Mouse (Mus musculus) CH12.LX (cell line): ENCODE results near the gene Milr1. TPM values are rescaled to one million over a fixed set of nuclear protein-coding genes. Genes with fewer than 3 reads are reported as not detected.

Experiments
- DNase-seq: peaks from one replicate; pipeline ENCODE4 v3.0.0-alpha.2; 2013; ENCODE audit errors: extremely low read depth
- H3K27ac ChIP-seq: 2 replicates; pipeline ENCODE4 v1.5.1; 2012; ENCODE audit warnings: low read depth, mild to moderate bottlenecking, control low read depth, moderate library complexity; ENCODE audit not compliant: insufficient read depth
- H3K27me3 ChIP-seq: replicated peaks from 2 replicates; pipeline ENCODE3; 2012; ENCODE audit warnings: inconsistent platforms
- H3K36me3 ChIP-seq, 2 experiments: replicated peaks in 1 of 2; 2 replicates each; pipeline versions ENCODE3 to v1.6.1; 2012; ENCODE audit warnings: inconsistent platforms in 1 of 2, low read length in 1 of 2, mild to moderate bottlenecking in 1 of 2, mixed read lengths in 1 of 2, moderate library complexity in 1 of 2; ENCODE audit not compliant: control insufficient read depth in 1 of 2, insufficient read depth in 1 of 2
- H3K4me1 ChIP-seq, 2 experiments: 2 replicates each; pipeline ENCODE4 v1.6.1; 2012; ENCODE audit warnings: inconsistent platforms in 1 of 2, moderate library complexity in 1 of 2; ENCODE audit not compliant: insufficient read depth in 2 of 2, control insufficient read depth in 1 of 2
- H3K4me2 ChIP-seq: 2 replicates; pipeline ENCODE4 v1.6.1; 2012; ENCODE audit warnings: low read depth, mild to moderate bottlenecking, control low read depth; ENCODE audit not compliant: poor library complexity, insufficient read depth, severe bottlenecking
- H3K4me3 ChIP-seq, 3 experiments: fragments of 150-350 bp in 1 of 3; sonication (generic) in 1 of 3; replicated peaks in 1 of 3; 2 replicates each; pipeline versions ENCODE3 to v1.5.1; 2011 to 2012; ENCODE audit warnings: low read depth in 2 of 3, low read length in 2 of 3, mild to moderate bottlenecking in 2 of 3, moderate library complexity in 2 of 3, control low read depth in 1 of 3, improper control_type of control experiment in 1 of 3, inconsistent platforms in 1 of 3, mixed read lengths in 1 of 3; ENCODE audit not compliant: poor library complexity in 1 of 3
- H3K79me2 ChIP-seq: replicated peaks from 2 replicates; pipeline ENCODE4 v1.6.1; 2012; ENCODE audit warnings: mild to moderate bottlenecking, moderate library complexity; ENCODE audit not compliant: control insufficient read depth, poor library complexity, insufficient read depth, severe bottlenecking; ENCODE audit errors: extremely low read depth
- H3K9ac ChIP-seq: 2 replicates; pipeline ENCODE4 v1.6.1; 2012; ENCODE audit warnings: low read depth, mild to moderate bottlenecking, control low read depth, moderate library complexity; ENCODE audit not compliant: insufficient read depth
- H3K9me3 ChIP-seq: replicated peaks from 2 replicates; pipeline ENCODE3; 2012; ENCODE audit warnings: low read length, inconsistent platforms, mixed read lengths
- CHD1 ChIP-seq: IDR thresholded peaks from 2 replicates; pipeline ENCODE4 v1.6.1; 2012; ENCODE audit warnings: low read depth, low read length, improper control_type of control experiment, inconsistent platforms
- CTCF ChIP-seq, 2 experiments: IDR thresholded peaks in 1 of 2; conservative IDR thresholded peaks in 1 of 2; 2 replicates each; pipeline ENCODE4 v1.5.1; 2011 to 2012; ENCODE audit warnings: low read depth in 2 of 2, low read length in 2 of 2, improper control_type of control experiment in 1 of 2, inconsistent platforms in 1 of 2, mild to moderate bottlenecking in 1 of 2, moderate library complexity in 1 of 2
- E2F4 ChIP-seq: IDR thresholded peaks from 2 replicates; pipeline ENCODE4 v1.6.1; 2011; ENCODE audit warnings: low read depth, low read length, improper control_type of control experiment; ENCODE audit not compliant: insufficient replicate concordance
- ETS1 ChIP-seq: conservative IDR thresholded peaks from 2 replicates; pipeline ENCODE4 v1.6.1; 2012; ENCODE audit warnings: low read depth, mild to moderate bottlenecking, inconsistent platforms, low read length, improper control_type of control experiment, moderate library complexity
- IRF4 ChIP-seq: IDR thresholded peaks from 2 replicates; pipeline ENCODE4 v1.6.1; 2014; ENCODE audit warnings: low read depth, mild to moderate bottlenecking, inconsistent platforms, low read length, improper control_type of control experiment
- JUN ChIP-seq: IDR thresholded peaks from 2 replicates; pipeline ENCODE4 v1.6.1; 2011; ENCODE audit warnings: low read depth, mild to moderate bottlenecking, low read length, improper control_type of control experiment, moderate library complexity; ENCODE audit not compliant: insufficient read depth
- JUND ChIP-seq: conservative IDR thresholded peaks from 2 replicates; pipeline ENCODE4 v1.6.1; 2011; ENCODE audit warnings: low read depth, low read length, improper control_type of control experiment
- KAT2A ChIP-seq: IDR thresholded peaks from 2 replicates; pipeline ENCODE4 v1.6.1; 2012; ENCODE audit warnings: low read length, improper control_type of control experiment, inconsistent platforms; ENCODE audit not compliant: insufficient replicate concordance
- MAFK ChIP-seq: IDR thresholded peaks from 2 replicates; pipeline ENCODE4 v1.6.1; 2011; ENCODE audit warnings: low read length, improper control_type of control experiment; ENCODE audit not compliant: insufficient replicate concordance
- MXI1 ChIP-seq: IDR thresholded peaks from 2 replicates; pipeline ENCODE4 v1.6.1; 2011; ENCODE audit warnings: mild to moderate bottlenecking, low read depth, low read length, improper control_type of control experiment
- PAX5 ChIP-seq: IDR thresholded peaks from 2 replicates; pipeline ENCODE4 v1.6.1; 2012; ENCODE audit warnings: low read length, inconsistent platforms, mixed read lengths
- SMC3 ChIP-seq: IDR thresholded peaks from 2 replicates; pipeline ENCODE4 v1.6.1; 2011; ENCODE audit warnings: low read depth, low read length, improper control_type of control experiment
- TBP ChIP-seq: conservative IDR thresholded peaks from 2 replicates; pipeline ENCODE4 v1.6.1; 2011; ENCODE audit warnings: low read depth, low read length, improper control_type of control experiment
- ZMIZ1 ChIP-seq: IDR thresholded peaks from 2 replicates; pipeline ENCODE4 v1.6.1; 2012; ENCODE audit warnings: low read depth, mild to moderate bottlenecking, inconsistent platforms, low read length, improper control_type of control experiment
- dilution Hi-C: fragments of 300-500 bp; cut with MboI; formaldehyde crosslinking; loops from 2 replicates; pipeline ENCODE4 v1.14.3; 2020; ENCODE audit warnings: low sequenced_read_pairs; ENCODE audit not compliant: extremely low pct_unique_long_range_greater_than_20kb, extremely low pct_ligation_motif_present
- in situ Hi-C: fragments of 300-500 bp; cut with MboI; formaldehyde crosslinking; loops from 3 replicates; pipeline ENCODE4 v1.14.3; 2019; ENCODE audit warnings: low sequenced_read_pairs, low pct_ligation_motif_present, low pct_unique_long_range_greater_than_20kb, mixed read lengths
- polyA plus RNA-seq: library from polyadenylated mRNA; unstranded; fragments of >175 nt; gene quantifications from 2 replicates; pipeline ENCODE4 v1.2.1, GENCODE M21; 2012; ENCODE audit warnings: low read depth; ENCODE audit not compliant: insufficient read length
- total RNA-seq, 2 experiments: library from RNA; depleted of rRNA; stranded (reverse); fragments of 300-350 nt in 1 of 2; fragments of >200 nt in 1 of 2; gene quantifications; 2 replicates each; pipeline ENCODE4 v1.2.3; 2012 to 2014

Gene Milr1
- total and polyA plus RNA-seq, 3 experiments, result 22.0 to 41.2 (median 35.4) TPM

GRCm38 (mm10) chr11:106776960-106777359 is 25.9 kb downstream of the Milr1 start:
- peaks cover 51 to 67% of the 10 kb centered on the region in 2 experiments for H3K36me3 ChIP-seq
- no peak overlapping the region for H3K27ac ChIP-seq
- H3K27me3 ChIP-seq, result no peaks in the 10 kb centered on the region
- dilution Hi-C loops (no loop called here), in situ Hi-C loops (no loop called here)
- H3K9me3 ChIP-seq, result no peaks in the 10 kb centered on the region
- no peak for DNase-seq
- no peak for TF ChIP-seq E2F4
- no peak for TF ChIP-seq MAFK
- no peak for TF ChIP-seq JUND
- TF ChIP-seq SMC3, result no peak
- no peak for TF ChIP-seq PAX5
- TF ChIP-seq IRF4, result no peak
- no peak for TF ChIP-seq TBP
- no peak for TF ChIP-seq ETS1
- no peak for TF ChIP-seq ZMIZ1
- TF ChIP-seq JUN, result no peak
- 0 out of 2 replicates have a peak overlapping the region, but pooled peaks have one; percentile 11 for H3K4me2 ChIP-seq
- H3K4me3 ChIP-seq, result no peak overlapping the region
- peaks cover 24% of the 10 kb centered on the region for H3K79me2 ChIP-seq
- H3K4me1 ChIP-seq, result peaks cover 4 to 30% of the 10 kb centered on the region in 2 experiments; a peak in 2 of 4 replicates
- no peak overlapping the region for H3K9ac ChIP-seq

DNA sequence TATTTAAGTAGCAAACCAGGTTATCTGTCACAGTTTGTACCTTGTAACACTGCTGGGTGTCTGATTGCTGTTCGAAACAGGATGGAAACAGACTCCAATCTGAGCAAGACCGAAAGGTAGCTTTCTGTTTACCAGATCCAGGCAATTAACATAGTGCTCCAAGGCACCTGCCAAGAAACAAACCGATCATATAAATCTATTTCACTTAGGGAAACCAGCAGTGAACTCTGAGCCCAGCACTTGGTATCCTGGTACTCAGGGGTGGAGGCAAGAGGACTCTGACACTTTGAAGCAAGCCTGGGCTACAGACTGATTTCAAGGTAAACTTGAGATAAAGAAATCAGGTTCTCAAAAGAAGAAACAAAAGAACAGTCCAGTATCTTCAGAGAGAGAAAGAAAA is 26.4 kb downstream of the Milr1 start:
- in situ Hi-C loops, result no loop called here

GRCm38 (mm10) chr11:106778132-106778531 is 27.1 kb downstream of the Milr1 start:
- Histone ChIP-seq H3K4me3 (peak overlapping the region in 2 of 3 experiments; percentile 44 to 74), H3K27me3 (no peaks in the 10 kb centered on the region), H3K79me2 (peaks cover 36% of the 10 kb centered on the region), H3K4me1 (peaks cover 4 to 38% of the 10 kb centered on the region in 2 experiments; a peak in 2 of 4 replicates), H3K27ac (no peak overlapping the region), H3K36me3 (peaks cover 53 to 67% of the 10 kb centered on the region in 2 experiments), H3K4me2 (peak overlapping the region; percentile 100; the same call in 1 of the 2 replicates), H3K9me3 (no peaks in the 10 kb centered on the region), H3K9ac (peak overlapping the region; percentile 89)
- TF ChIP-seq CTCF (conservative IDR thresholded peaks at IDR 0.05 in 1 of 2, IDR thresholded peaks at IDR 0.05 in 1 of 2; ENCODE audit: low read depth in 2 of 2, low read length in 2 of 2), result no peak
- TF ChIP-seq CHD1, result no peak; the same call in 1 of the 2 replicates
- DNase-seq, result no peak
- dilution Hi-C loops (no loop called here), in situ Hi-C loops (no loop called here)

More for the DNA sequence above, 26.4 kb downstream of the Milr1 start:
- no peak for DNase-seq
- H3K9me3 ChIP-seq, result no peaks in the 10 kb centered on the region
- H3K27me3 ChIP-seq, result no peaks in the 10 kb centered on the region
- H3K9ac ChIP-seq, result peak overlapping the region; percentile 89
- H3K79me2 ChIP-seq, result peaks cover 28% of the 10 kb centered on the region
- H3K36me3 ChIP-seq, result peaks cover 51 to 67% of the 10 kb centered on the region in 2 experiments
- dilution Hi-C loops, result no loop called here
- peak overlapping the region; percentile 42 to 74 (median 44) for H3K4me3 ChIP-seq
- no peak overlapping the region for H3K27ac ChIP-seq
- H3K4me2 ChIP-seq, result peak overlapping the region; percentile 100
- H3K4me1 ChIP-seq, result peaks cover 4 to 30% of the 10 kb centered on the region in 2 experiments; a peak in 2 of 4 replicates
- TF ChIP-seq KAT2A (no peak), MXI1 (0 out of 2 replicates have a peak, but pooled peaks have one; percentile 24)
